Mouse (Mus musculus) small intestine, adult 2 months (tissue): ENCODE data around the gene Gm10642. TPM values are rescaled to one million over a fixed set of nuclear protein-coding genes. Genes with fewer than 3 reads are reported as not detected.

ENCODE experiments used
- H3K27ac ChIP-seq: fragments of 200-500 bp; 2 replicates; pipeline ENCODE4 v1.5.1; 2012; ENCODE audit warnings: low read depth, low read length, control low read depth, inconsistent platforms; ENCODE audit not compliant: insufficient read depth
- H3K27me3 ChIP-seq: fragments of 200-500 bp; 2 replicates; pipeline ENCODE4 v1.6.1; 2012; ENCODE audit warnings: mild to moderate bottlenecking, moderate library complexity, low read length, inconsistent platforms; ENCODE audit not compliant: control insufficient read depth, insufficient read depth
- H3K36me3 ChIP-seq: fragments of 200-500 bp; 2 replicates; pipeline ENCODE4 v1.6.1; 2012; ENCODE audit warnings: mild to moderate bottlenecking, low read length, control low read depth, inconsistent platforms; ENCODE audit not compliant: control insufficient read depth, insufficient read depth
- H3K4me1 ChIP-seq: fragments of 200-500 bp; 2 replicates; pipeline ENCODE4 v1.6.1; 2012; ENCODE audit warnings: low read length, inconsistent platforms, mixed read lengths; ENCODE audit not compliant: control insufficient read depth, insufficient read depth, insufficient read length
- H3K4me3 ChIP-seq: fragments of 200-500 bp; 2 replicates; pipeline ENCODE4 v1.5.1; 2012; ENCODE audit warnings: low read depth, mild to moderate bottlenecking, control low read depth, inconsistent platforms, low read length, moderate library complexity
- CTCF ChIP-seq: fragments of 200-500 bp; IDR thresholded peaks from 2 replicates; pipeline ENCODE4 v1.5.1; 2012; ENCODE audit warnings: low read depth, mild to moderate bottlenecking, control low read depth, inconsistent platforms, low read length, moderate library complexity, mixed read lengths; ENCODE audit not compliant: insufficient replicate concordance, insufficient read length; ENCODE audit errors: extremely low read depth
- POLR2A ChIP-seq: fragments of 200-500 bp; IDR thresholded peaks from 2 replicates; pipeline ENCODE4 v1.6.1; 2012; ENCODE audit warnings: low read depth, mild to moderate bottlenecking, control low read depth, inconsistent platforms, low read length, moderate library complexity
- WGBS: fragments of 180-500 bp; shearing (Covaris S2); methylation state at CpG from one replicate; pipeline ENCODE4 v1.1.7; 2018; 5-methylcytosine and 5-hydroxymethylcytosine counted together
- polyA plus RNA-seq: library from polyadenylated mRNA; depleted of rRNA; stranded (reverse); fragments of >200 nt; gene quantifications from 2 replicates; pipeline ENCODE4 v1.2.3, GENCODE M21; 2012; rRNA removed

Gene Gm10642
- polyA plus RNA-seq: 0.44 and 3.3 TPM in 2 replicates

GRCm38 (mm10) chr9:70656130-70657007 is at the start of gene Gm10642:
TSS of gene Gm10642 (plus strand) at chr9:70656251.
- Histone ChIP-seq H3K4me3 (peak within 1 kb of the TSS; percentile 80), H3K27ac (peak within 1 kb of the TSS; percentile 89), H3K36me3 (no peaks in the 10 kb centered on the region), H3K27me3 (no peaks in the 10 kb centered on the region), H3K4me1 (peaks cover 4% of the 10 kb centered on the region; the same call in 1 of the 2 replicates)
- peak; percentile 54; the same call in 1 of the 2 replicates for TF ChIP-seq POLR2A
- no peak for TF ChIP-seq CTCF
- WGBS: under 1% methylated on average over 72 of the region's 72 CpGs

GRCm38 (mm10) chr9:70611026-70611673 is 44.9 kb upstream of the Gm10642 start:
- TF ChIP-seq POLR2A: no peak
- no peak for TF ChIP-seq CTCF
- H3K4me1 ChIP-seq: no peaks in the 10 kb centered on the region
- H3K36me3 ChIP-seq: peaks cover 59% of the 10 kb centered on the region
- H3K27me3 ChIP-seq: no peaks in the 10 kb centered on the region
- no peak overlapping the region for H3K4me3 ChIP-seq
- H3K27ac ChIP-seq: no peak overlapping the region
- 73% methylated on average over 3 of the region's 3 CpGs for WGBS

- Histone ChIP-seq H3K4me1 (no peaks in the 10 kb centered on the region), H3K36me3 (peaks cover 20% of the 10 kb centered on the region), H3K27me3 (no peaks in the 10 kb centered on the region), H3K27ac (no peak overlapping the region), H3K4me3 (no peak overlapping the region)
- WGBS: 88% methylated on average over 2 of the region's 2 CpGs
- no peak for TF ChIP-seq POLR2A
- TF ChIP-seq CTCF: no peak
These were observed 26.3 kb upstream of the Gm10642 start for GRCm38 (mm10) chr9:70629711-70630110.

GRCm38 (mm10) chr9:70631665-70632064 is 24.4 kb upstream of the Gm10642 start:
- Histone ChIP-seq H3K4me3 (no peak overlapping the region), H3K27me3 (no peaks in the 10 kb centered on the region), H3K27ac (no peak overlapping the region), H3K4me1 (no peaks in the 10 kb centered on the region), H3K36me3 (peaks cover 10% of the 10 kb centered on the region)
- TF ChIP-seq POLR2A (no peak), CTCF (no peak)
- WGBS: 53% methylated on average over 5 of the region's 5 CpGs

- Histone ChIP-seq H3K4me1 (no peaks in the 10 kb centered on the region), H3K27ac (no peak overlapping the region), H3K4me3 (no peak overlapping the region), H3K27me3 (no peaks in the 10 kb centered on the region), H3K36me3 (peaks cover 6% of the 10 kb centered on the region)
- WGBS: 46% methylated on average over 2 of the region's 2 CpGs
- no peak for TF ChIP-seq POLR2A
- TF ChIP-seq CTCF: no peak
These were observed 19.3 kb upstream of the Gm10642 start for GRCm38 (mm10) chr9:70636748-70637147.

GRCm38 (mm10) chr9:70650260-70650659 is 5.8 kb upstream of the Gm10642 start:
- peaks cover 1% of the 10 kb centered on the region; the same call in 1 of the 2 replicates for H3K36me3 ChIP-seq
- no peak overlapping the region for H3K27ac ChIP-seq

GRCm38 (mm10) chr9:70650994-70651393 is 5.1 kb upstream of the Gm10642 start:
- Histone ChIP-seq H3K27me3 (no peaks in the 10 kb centered on the region), H3K4me1 (peaks cover 4% of the 10 kb centered on the region; the same call in 1 of the 2 replicates), H3K36me3 (0 out of 2 replicates have a peak, but pooled peaks cover 1% of the 10 kb centered on the region), H3K4me3 (no peak overlapping the region), H3K27ac (no peak overlapping the region)
- TF ChIP-seq POLR2A (no peak), CTCF (no peak)
- whole genome bisulfite sequencing: 98% methylated on average over 1 of the region's 1 CpGs

More at GRCm38 (mm10) chr9:70650260-70650659, 5.8 kb upstream of the Gm10642 start:
- WGBS: 66% methylated on average over 2 of the region's 2 CpGs
- Histone ChIP-seq H3K27me3 (no peaks in the 10 kb centered on the region), H3K4me1 (peaks cover 4% of the 10 kb centered on the region; the same call in 1 of the 2 replicates), H3K4me3 (no peak overlapping the region)
- TF ChIP-seq POLR2A: no peak
- TF ChIP-seq CTCF: no peak
